Mouse (Mus musculus): Measurements from ENCODE around the gene Gbf1.

The Gbf1 gene

GRCm38 (mm10) chr19:46315752-46316610 lies 163.7 kb downstream of the Gbf1 start:
- no peak for DNase-seq (ENCODE audit: low read depth)

GRCm38 (mm10) chr19:46316846-46317545 lies 164.7 kb downstream of the Gbf1 start:
- DNase-seq (ENCODE audit: low read depth) = no peak

GRCm38 (mm10) chr19:46317546-46317885 lies 165.2 kb downstream of the Gbf1 start:
- DNase-seq (ENCODE audit: low read depth) = no peak

- no peak for DNase-seq (ENCODE audit: low read depth)
Measured at GRCm38 (mm10) chr19:46318031-46318471, 165.7 kb downstream of the Gbf1 start.

- DNase-seq (ENCODE audit: low read depth) = no peak
Measured at GRCm38 (mm10) chr19:46318586-46319378, 166.5 kb downstream of the Gbf1 start.

GRCm38 (mm10) chr19:46320076-46320785 lies 167.9 kb downstream of the Gbf1 start:
- DNase-seq (ENCODE audit: low read depth) = no peak

- DNase-seq (ENCODE audit: low read depth) = no peak
Measured at GRCm38 (mm10) chr19:46321101-46321943, 169.0 kb downstream of the Gbf1 start.

- DNase-seq (ENCODE audit: low read depth) = no peak
Measured at GRCm38 (mm10) chr19:46322144-46322995, 170.1 kb downstream of the Gbf1 start.

- DNase-seq (ENCODE audit: low read depth) = no peak
Measured at GRCm38 (mm10) chr19:46322996-46323572, 170.8 kb downstream of the Gbf1 start.

GRCm38 (mm10) chr19:46323716-46324115 lies 171.4 kb downstream of the Gbf1 start:
- no peak for DNase-seq (ENCODE audit: low read depth)

GRCm38 (mm10) chr19:46324366-46324765 lies 172.1 kb downstream of the Gbf1 start:
- DNase-seq (ENCODE audit: low read depth) = no peak

GRCm38 (mm10) chr19:46324918-46325317 lies 172.6 kb downstream of the Gbf1 start:
- no peak for DNase-seq (ENCODE audit: low read depth)

- DNase-seq (ENCODE audit: low read depth) = no peak
Measured at GRCm38 (mm10) chr19:46326019-46326755, 173.9 kb downstream of the Gbf1 start.

GRCm38 (mm10) chr19:46326756-46327305 lies 174.5 kb downstream of the Gbf1 start, which contains the start of gene Psd:
Gene Psd, minus strand, starts transcription at chr19:46327156.
- no peak for DNase-seq (ENCODE audit: low read depth)

- no peak for DNase-seq (ENCODE audit: low read depth)
Measured at GRCm38 (mm10) chr19:46327531-46328064, 175.3 kb downstream of the Gbf1 start.

GRCm38 (mm10) chr19:46328081-46329030 lies 176.0 kb downstream of the Gbf1 start, which contains the start of gene Fbxl15:
Gene Fbxl15, plus strand, starts transcription at chr19:46328184.
- peak; percentile 94 for DNase-seq (ENCODE audit: low read depth)
